Mouse (Mus musculus): ENCODE measurements around the gene Hist1h2ag. TPM values are rescaled to one million over a fixed set of nuclear protein-coding genes. Genes with fewer than 3 reads are reported as not detected.
"Not testable (repeated sequence)": the region's sequence is repeated elsewhere in the genome, so short reads cannot be mapped to it uniquely, and the experiment has no call there.

The Hist1h2ag gene
- polyA plus RNA-seq, 1 experiment from 2014 or later: 37.4 TPM

DNA sequence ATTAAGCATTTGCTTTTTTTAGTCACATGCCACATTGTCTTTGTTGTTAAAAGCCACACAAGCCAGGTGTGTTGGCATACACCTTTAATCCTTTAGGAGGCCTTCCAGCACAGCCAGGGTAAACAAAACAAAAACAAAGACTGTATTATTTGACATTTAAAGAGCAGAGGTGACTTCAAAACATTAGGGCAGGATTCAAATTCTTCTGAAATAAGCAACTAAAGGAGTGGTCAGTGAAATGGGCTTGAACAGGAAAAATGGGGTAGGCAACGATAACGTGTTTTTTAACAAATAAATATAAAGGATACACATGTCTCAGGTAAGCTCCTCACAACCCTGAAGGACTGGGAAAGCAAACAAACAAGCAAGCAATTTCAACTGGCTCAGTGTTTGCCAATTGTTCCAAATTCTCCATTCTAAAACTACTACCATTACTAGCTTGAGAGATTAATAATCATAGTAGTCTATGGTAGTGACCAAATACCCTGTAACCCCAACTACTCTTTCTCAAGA, 2.7 kb downstream of the Hist1h2ag start:
- Histone ChIP-seq H3K27me3 (replicated peaks; ENCODE audit: control insufficient read depth, insufficient read depth, low read length) (no peaks in the 10 kb centered on the region), H3K9ac (ENCODE audit: low read length) (peak overlapping the region; percentile 62), H3K27ac (ENCODE audit: low read depth, low read length) (peak overlapping the region; percentile 86; the same call in 1 of the 2 replicates), H3K36me3 (ENCODE audit: control insufficient read depth, insufficient read depth, low read length) (no peaks in the 10 kb centered on the region), H3K9me3 (replicated peaks; ENCODE audit: control insufficient read depth, low read length) (no peaks in the 10 kb centered on the region), H3K4me3 (ENCODE audit: low read depth, low read length) (peak overlapping the region; percentile 38), H3K4me2 (ENCODE audit: low read length) (peak overlapping the region; percentile 72), H3K4me1 (ENCODE audit: control insufficient read depth, insufficient read depth, low read length) (peaks cover 24% of the 10 kb centered on the region)
- ATAC-seq (no peak), DNase-seq (ENCODE audit: low spot score) (no peak)
- 4% methylated on average over 2 of the region's 2 CpGs for whole genome bisulfite sequencing

- peak overlapping the region; percentile 72; the same call in 1 of the 2 replicates for H3K4me2 ChIP-seq (ENCODE audit: low read length)
- ATAC-seq: no peak
- no peaks in the 10 kb centered on the region for H3K9me3 ChIP-seq (replicated peaks; ENCODE audit: control insufficient read depth, low read length)
Observed at GRCm38 (mm10) chr13:22039364-22039763, 3.4 kb downstream of the Hist1h2ag start.

DNA sequence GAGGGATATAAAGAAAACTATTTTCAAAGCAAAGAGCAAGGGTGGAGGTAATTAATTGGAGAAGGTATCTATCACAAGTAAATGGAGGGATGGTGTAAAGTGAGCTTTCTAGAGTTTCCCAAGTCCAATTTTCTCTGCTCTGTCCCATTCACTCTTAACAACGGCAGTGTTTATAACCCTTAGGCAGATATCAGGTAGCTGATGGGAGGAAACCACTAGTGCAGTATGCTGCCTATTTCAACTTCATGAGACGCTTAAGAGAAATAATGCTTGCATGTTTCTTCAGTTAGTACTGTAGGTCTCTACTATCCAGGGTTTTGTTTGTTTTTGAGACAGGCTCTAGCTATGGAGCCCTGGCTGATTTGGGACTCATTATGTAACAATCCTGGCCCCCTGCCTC, 5.3 kb downstream of the Hist1h2ag start:
- H3K4me1 ChIP-seq (ENCODE audit: control insufficient read depth, insufficient read depth, low read length): peaks cover 21% of the 10 kb centered on the region
- H3K27me3 ChIP-seq (replicated peaks; ENCODE audit: control insufficient read depth, insufficient read depth, low read length): no peaks in the 10 kb centered on the region
- H3K9me3 ChIP-seq (replicated peaks; ENCODE audit: control insufficient read depth, low read length): no peaks in the 10 kb centered on the region
- DNase-seq (ENCODE audit: low spot score) (no peak), ATAC-seq (no peak)
- no peak overlapping the region for H3K27ac ChIP-seq (ENCODE audit: low read depth, low read length)
- 69% methylated on average over 2 of the region's 2 CpGs for WGBS
- H3K4me3 ChIP-seq (ENCODE audit: low read depth, low read length): no peak overlapping the region
- H3K9ac ChIP-seq (ENCODE audit: low read length): no peak overlapping the region
- no peaks in the 10 kb centered on the region for H3K36me3 ChIP-seq (ENCODE audit: control insufficient read depth, insufficient read depth, low read length)
- 0 out of 2 replicates have a peak overlapping the region, but pooled peaks have one; percentile 64 for H3K4me2 ChIP-seq (ENCODE audit: low read length)

More at GRCm38 (mm10) chr13:22039364-22039763, 3.4 kb downstream of the Hist1h2ag start:
- no peak for DNase-seq (ENCODE audit: low spot score)
- Histone ChIP-seq H3K27ac (ENCODE audit: low read depth, low read length) (no peak overlapping the region), H3K27me3 (replicated peaks; ENCODE audit: control insufficient read depth, insufficient read depth, low read length) (no peaks in the 10 kb centered on the region), H3K9ac (ENCODE audit: low read length) (no peak overlapping the region), H3K4me3 (ENCODE audit: low read depth, low read length) (no peak overlapping the region), H3K36me3 (ENCODE audit: control insufficient read depth, insufficient read depth, low read length) (no peaks in the 10 kb centered on the region), H3K4me1 (ENCODE audit: control insufficient read depth, insufficient read depth, low read length) (peaks cover 26% of the 10 kb centered on the region)
- 54% methylated on average over 5 of the region's 5 CpGs for WGBS

GRCm38 (mm10) chr13:22036986-22037385, 5.8 kb downstream of the Hist1h2ag start:
- WGBS: 50% methylated on average over 3 of the region's 3 CpGs
- Histone ChIP-seq H3K9me3 (replicated peaks; ENCODE audit: control insufficient read depth, low read length) (no peaks in the 10 kb centered on the region), H3K4me3 (ENCODE audit: low read depth, low read length) (peak overlapping the region; percentile 35), H3K4me1 (ENCODE audit: control insufficient read depth, insufficient read depth, low read length) (peaks cover 18% of the 10 kb centered on the region), H3K36me3 (ENCODE audit: control insufficient read depth, insufficient read depth, low read length) (no peaks in the 10 kb centered on the region), H3K9ac (ENCODE audit: low read length) (peak overlapping the region; percentile 66), H3K27me3 (replicated peaks; ENCODE audit: control insufficient read depth, insufficient read depth, low read length) (no peaks in the 10 kb centered on the region), H3K4me2 (ENCODE audit: low read length) (peak overlapping the region; percentile 64), H3K27ac (ENCODE audit: low read depth, low read length) (peak overlapping the region; percentile 88)
- no peak for ATAC-seq
- no peak for DNase-seq (ENCODE audit: low spot score)

DNA sequence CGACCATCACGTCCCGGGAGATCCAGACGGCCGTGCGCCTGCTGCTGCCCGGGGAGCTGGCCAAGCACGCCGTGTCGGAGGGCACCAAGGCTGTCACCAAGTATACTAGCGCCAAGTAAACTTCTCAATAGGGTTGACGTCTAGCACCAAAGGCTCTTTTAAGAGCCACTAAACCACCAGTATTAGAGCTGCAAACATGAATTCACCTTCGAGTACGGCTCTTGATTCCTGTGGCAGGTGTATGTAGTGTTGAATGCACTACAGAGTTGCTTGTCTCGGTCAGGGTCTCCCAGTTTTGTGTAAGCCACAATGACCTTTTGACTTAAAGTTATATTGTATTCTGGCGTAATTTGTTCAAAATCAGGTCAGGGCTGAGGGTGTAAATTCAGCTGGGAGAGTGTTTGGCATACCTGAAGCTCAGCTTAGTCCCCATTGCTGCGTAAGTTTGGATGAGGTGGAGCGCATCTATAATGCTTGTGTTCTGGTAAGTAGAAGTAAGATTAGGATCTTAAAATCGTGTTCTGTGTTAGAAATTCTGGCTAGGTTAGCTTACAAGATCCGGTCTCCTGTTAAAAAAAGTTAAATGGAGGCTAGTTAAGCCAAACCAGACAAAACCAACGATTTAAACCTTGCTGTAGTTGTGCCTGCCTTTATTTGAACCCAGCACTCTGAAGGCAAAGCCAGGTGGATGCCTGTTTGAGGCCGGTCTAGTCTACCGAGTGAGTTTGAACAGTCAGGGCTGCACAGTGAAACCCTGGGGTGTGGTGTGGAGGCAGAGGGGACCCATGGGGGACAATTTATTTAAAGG, 6.4 kb downstream of the Hist1h2ag start:
- H3K9me3 ChIP-seq (replicated peaks; ENCODE audit: control insufficient read depth, low read length): no peaks in the 10 kb centered on the region
- H3K27me3 ChIP-seq (replicated peaks; ENCODE audit: control insufficient read depth, insufficient read depth, low read length): no peaks in the 10 kb centered on the region
- DNase-seq (ENCODE audit: low spot score) (no peak), ATAC-seq (peak; percentile 1; the same call in 1 of the 2 replicates)
- peak overlapping the region; percentile 88 for H3K27ac ChIP-seq (ENCODE audit: low read depth, low read length)
- H3K4me1 ChIP-seq (ENCODE audit: control insufficient read depth, insufficient read depth, low read length): peaks cover 16% of the 10 kb centered on the region
- H3K4me2 ChIP-seq (ENCODE audit: low read length): peak overlapping the region; percentile 64
- no peaks in the 10 kb centered on the region for H3K36me3 ChIP-seq (ENCODE audit: control insufficient read depth, insufficient read depth, low read length)
- peak overlapping the region; percentile 66 for H3K9ac ChIP-seq (ENCODE audit: low read length)
- H3K4me3 ChIP-seq (ENCODE audit: low read depth, low read length): peak overlapping the region; percentile 35
- WGBS: 1% methylated on average over 18 of the region's 23 CpGs

DNA sequence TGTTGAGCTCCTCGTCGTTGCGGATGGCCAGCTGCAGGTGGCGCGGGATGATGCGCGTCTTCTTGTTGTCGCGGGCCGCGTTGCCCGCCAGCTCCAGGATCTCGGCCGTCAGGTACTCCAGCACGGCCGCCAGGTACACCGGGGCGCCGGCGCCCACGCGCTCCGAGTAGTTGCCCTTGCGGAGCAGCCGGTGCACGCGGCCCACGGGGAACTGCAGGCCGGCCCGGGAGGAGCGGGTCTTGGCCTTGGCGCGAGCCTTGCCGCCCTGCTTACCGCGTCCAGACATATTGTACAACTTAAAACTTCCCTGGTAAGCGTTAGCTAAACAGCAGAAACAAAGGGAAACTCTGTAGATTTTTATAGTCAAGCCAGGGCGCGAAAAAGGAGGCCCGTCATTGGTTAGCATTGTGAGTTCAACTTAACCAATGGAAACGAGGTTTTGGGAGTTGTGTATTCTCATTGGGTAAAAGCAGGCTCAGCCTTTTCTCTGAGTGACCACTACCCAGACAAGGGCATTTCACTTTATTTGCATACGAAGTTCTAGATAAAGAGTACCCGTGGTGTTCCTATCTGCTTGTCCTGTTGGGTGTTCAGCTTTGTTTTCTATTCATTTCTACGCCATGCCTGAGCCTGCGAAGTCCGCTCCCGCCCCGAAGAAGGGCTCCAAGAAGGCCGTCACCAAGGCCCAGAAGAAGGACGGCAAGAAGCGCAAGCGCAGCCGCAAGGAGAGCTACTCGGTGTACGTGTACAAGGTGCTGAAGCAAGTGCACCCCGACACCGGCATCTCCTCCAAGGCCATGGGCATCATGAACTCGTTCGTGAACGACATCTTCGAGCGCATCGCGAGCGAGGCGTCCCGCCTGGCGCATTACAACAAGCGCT, 7.2 kb downstream of the Hist1h2ag start, which contains the start of the genes Hist1h2ah and Hist1h2bk:
Gene Hist1h2ah, minus strand, starts transcription at position 302 of the 882 bp plus-strand sequence.
Gene Hist1h2bk, plus strand, starts transcription at position 604 of the 882 bp plus-strand sequence.
- DNase-seq (ENCODE audit: low spot score) (peak; percentile 99), ATAC-seq (peak; percentile 98)
- peak within 1 kb of the TSS; percentile 66 for H3K9ac ChIP-seq (ENCODE audit: low read length)
- under 1% methylated on average over 23 of the region's 69 CpGs for WGBS
- H3K27ac ChIP-seq (ENCODE audit: low read depth, low read length): peak within 1 kb of the TSS; percentile 88
- H3K4me2 ChIP-seq (ENCODE audit: low read length): peak within 1 kb of the TSS; percentile 64
- H3K4me1 ChIP-seq (ENCODE audit: control insufficient read depth, insufficient read depth, low read length): peaks cover 14% of the 10 kb centered on the region
- not testable (repeated sequence) for H3K36me3 ChIP-seq (ENCODE audit: control insufficient read depth, insufficient read depth, low read length); H3K9me3 ChIP-seq (replicated peaks; ENCODE audit: control insufficient read depth, low read length); H3K27me3 ChIP-seq (replicated peaks; ENCODE audit: control insufficient read depth, insufficient read depth, low read length)
- peak within 1 kb of the TSS; percentile 35 for H3K4me3 ChIP-seq (ENCODE audit: low read depth, low read length)

DNA sequence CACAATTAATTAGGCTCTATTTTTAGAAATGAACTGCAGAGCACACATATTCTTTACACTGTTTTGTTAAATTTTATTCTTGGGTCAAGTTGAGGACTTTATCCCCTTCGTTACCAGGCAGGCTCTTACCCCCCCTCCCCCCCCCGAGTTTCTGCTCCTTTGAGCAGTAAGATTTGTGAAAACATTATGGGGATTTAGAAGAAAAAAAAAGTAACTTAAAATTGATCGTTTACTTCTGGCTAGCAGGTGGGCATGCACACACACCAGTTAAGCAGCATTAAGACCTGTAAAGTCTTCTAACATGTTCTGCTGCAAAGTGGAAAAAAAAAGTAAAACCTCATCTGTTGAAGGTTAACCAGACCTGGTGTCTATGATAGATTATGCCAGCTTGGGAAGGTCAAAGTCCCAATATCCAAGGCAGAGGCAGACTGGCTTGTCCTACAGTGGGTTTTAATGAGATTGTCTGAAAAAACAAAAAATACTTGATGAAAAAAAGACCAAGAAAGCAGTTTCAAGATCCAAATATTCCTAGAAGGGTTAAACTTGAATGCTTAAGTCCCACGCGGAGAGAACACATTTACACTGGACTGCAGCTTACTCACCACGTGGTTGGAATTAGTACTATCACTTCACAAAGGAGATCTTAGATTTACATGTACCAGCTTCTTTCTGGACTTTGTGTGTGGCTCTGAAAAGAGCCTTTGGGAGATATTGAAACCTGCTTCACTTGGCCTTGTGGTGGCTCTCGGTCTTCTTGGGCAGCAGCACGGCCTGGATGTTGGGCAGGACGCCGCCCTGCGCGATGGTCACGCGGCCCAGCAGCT, 8.1 kb downstream of the Hist1h2ag start:
- H3K27me3 ChIP-seq (replicated peaks; ENCODE audit: control insufficient read depth, insufficient read depth, low read length): no peaks in the 10 kb centered on the region
- H3K36me3 ChIP-seq (ENCODE audit: control insufficient read depth, insufficient read depth, low read length): no peaks in the 10 kb centered on the region
- H3K4me2 ChIP-seq (ENCODE audit: low read length): peak overlapping the region; percentile 64
- H3K4me3 ChIP-seq (ENCODE audit: low read depth, low read length): peak overlapping the region; percentile 35
- under 1% methylated on average over 12 of the region's 14 CpGs for WGBS
- H3K4me1 ChIP-seq (ENCODE audit: control insufficient read depth, insufficient read depth, low read length): peaks cover 8% of the 10 kb centered on the region
- DNase-seq (ENCODE audit: low spot score): no peak
- H3K9ac ChIP-seq (ENCODE audit: low read length): peak overlapping the region; percentile 58
- peak overlapping the region; percentile 85 for H3K27ac ChIP-seq (ENCODE audit: low read depth, low read length)
- ATAC-seq: no peak
- no peaks in the 10 kb centered on the region for H3K9me3 ChIP-seq (replicated peaks; ENCODE audit: control insufficient read depth, low read length)

All from forebrain, embryonic 14.5 days (tissue).